Mouse (Mus musculus) embryonic stem cell, embryonic (primary cell): Measurements from ENCODE around the gene Krt27.

ENCODE experiments used
- CTCF ChIA-PET, 4 experiments: fragments of 300-600 bp in 2 of 4; fragments of 350-600 bp in 2 of 4; sonication (Branson Sonifier 250); formaldehyde crosslinking; loops; one replicate each; lab custom pipeline; 2022; ENCODE audit warnings: inconsistent platforms in 2 of 4; lab: Charles Lee
- POLR2A ChIA-PET, 4 experiments: fragments of 300-600 bp in 2 of 4; fragments of 350-600 bp in 2 of 4; sonication (Branson Sonifier 250); formaldehyde crosslinking; loops; one replicate each; lab custom pipeline; 2022; ENCODE audit warnings: antibody characterized with exemption in 4 of 4, inconsistent platforms in 1 of 4; lab: Charles Lee

Gene Krt27

DNA sequence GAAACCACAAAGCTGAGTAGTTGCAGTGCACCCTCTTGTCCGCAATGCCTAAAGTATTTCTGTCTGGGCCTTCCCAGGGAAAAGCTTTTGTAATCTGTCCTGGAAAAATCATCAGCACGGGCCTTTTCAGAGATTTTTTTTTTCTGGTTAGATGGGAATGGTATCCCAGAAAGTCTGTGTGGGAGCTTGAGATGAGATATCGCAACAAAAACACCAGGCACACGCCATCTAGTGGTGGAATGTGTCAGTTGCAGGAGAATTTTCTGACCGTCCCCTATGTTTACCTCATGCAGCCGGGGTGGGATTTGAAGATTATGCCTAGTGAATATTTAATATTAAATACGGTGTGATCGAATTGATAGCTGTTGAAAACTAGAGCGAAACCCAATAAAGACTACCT lies 13.5 kb upstream of the Krt27 start:
- ChIA-PET CTCF (interaction anchor here in 3 of 4 experiments (0.5 to 1.6 kb wide), 22 partner anchors 11 to 658 kb away, joined by 3 to 10 read pairs (median 4); partner anchors contain the start of genes Krt28 (in 2 of the 3) and Krt10 (in 1 of the 3)), POLR2A (interaction anchor here in 1 of 4 experiments (1.1 kb wide), 1 partner anchor 11 kb away, joined by 3 read pairs; no protein-coding TSS in a partner anchor)

DNA sequence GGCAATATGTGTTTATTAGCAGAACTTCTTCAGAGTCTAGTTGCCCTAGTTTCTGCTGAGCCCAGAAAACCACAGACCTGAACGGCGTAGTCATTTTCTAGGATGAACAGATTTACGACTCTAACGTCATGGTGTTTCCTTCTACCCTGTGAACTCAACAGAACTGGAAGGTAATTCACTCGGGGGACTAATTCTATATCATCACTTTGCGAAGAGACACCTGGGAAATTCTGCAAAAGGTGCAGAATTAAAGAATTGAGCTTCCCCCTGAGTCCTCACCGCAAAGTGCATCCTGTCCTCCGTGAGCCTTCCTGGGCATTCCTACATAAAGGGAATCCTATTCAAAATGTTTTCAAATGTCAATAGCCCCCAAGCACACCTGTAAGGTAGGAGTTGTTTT lies 10.5 kb upstream of the Krt27 start:
- CTCF ChIA-PET = interaction anchor here in 1 of 4 experiments (0.5 kb wide), 1 partner anchor 37 kb away, joined by 4 read pairs; no protein-coding TSS in a partner anchor
- POLR2A ChIA-PET = no interaction called here

DNA sequence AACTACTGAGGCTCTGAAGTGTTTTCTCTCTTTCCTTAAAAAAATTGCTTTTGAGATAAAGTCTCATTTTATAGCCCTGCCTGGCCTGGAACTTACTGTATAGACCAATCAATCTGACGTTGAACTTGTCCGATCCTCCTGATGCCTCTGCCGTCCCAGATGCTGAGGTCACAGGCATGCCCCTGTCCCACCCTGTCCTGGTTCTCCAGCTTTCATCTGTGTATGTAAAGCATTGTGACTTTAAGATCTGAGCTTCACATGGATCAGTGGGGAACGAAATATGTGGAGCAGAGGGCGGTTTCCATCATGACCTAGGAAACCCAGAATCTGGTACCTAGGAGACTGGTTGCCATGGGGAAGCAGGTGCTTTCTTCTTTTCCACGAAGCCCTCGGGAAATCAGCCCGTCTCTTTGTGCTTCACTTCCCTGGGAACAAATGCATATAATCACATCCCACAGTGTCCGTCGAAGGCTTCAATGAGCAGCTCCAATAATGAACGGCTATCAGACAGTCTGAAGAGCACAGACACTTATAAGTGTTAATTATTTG lies 11.5 kb downstream of the Krt27 start:
- POLR2A ChIA-PET = no interaction called here
- CTCF ChIA-PET = no interaction called here

DNA sequence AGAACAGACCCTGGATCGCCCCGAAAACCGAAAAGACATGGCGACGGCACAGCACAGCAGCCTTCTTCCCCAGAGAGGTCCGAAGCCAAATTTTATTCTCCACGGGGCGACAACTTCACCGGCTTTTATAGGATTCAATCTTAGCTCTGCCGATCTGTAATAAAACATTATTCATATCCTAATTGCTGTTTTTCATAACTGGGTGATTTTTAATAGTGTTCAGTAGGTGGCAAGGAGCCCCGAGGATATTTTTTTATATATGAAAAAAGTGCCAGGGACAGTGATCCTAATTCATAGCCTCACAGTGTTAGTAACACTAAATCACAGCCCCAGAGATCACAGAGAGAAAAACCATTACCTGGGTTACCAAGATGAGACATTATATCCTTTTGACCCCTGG lies 13.0 kb downstream of the Krt27 start, which contains the start of gene Krt26:
Gene Krt26, minus strand, starts transcription at position 101 of the 400 bp plus-strand sequence.
- POLR2A ChIA-PET = interaction anchor here in 2 of 4 experiments (0.6 to 1.2 kb wide), 3 partner anchors 19 to 82 kb away, joined by 3 to 6 read pairs (median 4); no protein-coding TSS in a partner anchor
- CTCF ChIA-PET = interaction anchor here in 3 of 4 experiments (0.6 to 0.7 kb wide), 3 partner anchors 27 to 944 kb away, joined by 4 to 6 read pairs (median 6); no protein-coding TSS in a partner anchor

DNA sequence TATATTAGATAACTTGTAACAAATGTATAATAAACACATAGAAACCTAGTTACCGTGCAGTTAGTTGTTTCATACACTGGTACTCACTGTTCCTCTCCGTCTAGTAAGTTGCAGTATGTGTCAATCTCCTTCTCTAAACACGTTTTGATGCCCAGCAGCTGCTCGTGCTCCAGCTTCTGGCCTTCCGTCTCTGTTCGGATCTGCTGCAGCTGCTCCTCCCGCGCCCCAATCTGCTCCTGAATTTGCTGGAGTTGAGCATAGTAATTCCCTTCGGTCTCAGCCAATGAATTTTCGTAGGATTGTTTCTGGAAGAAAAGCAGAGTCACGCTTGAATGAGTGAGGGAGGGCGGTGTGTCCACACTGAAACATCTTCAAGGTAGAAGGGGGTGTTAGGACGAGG lies 17.5 kb downstream of the Krt27 start:
- ChIA-PET POLR2A (no interaction called here), CTCF (no interaction called here)

DNA sequence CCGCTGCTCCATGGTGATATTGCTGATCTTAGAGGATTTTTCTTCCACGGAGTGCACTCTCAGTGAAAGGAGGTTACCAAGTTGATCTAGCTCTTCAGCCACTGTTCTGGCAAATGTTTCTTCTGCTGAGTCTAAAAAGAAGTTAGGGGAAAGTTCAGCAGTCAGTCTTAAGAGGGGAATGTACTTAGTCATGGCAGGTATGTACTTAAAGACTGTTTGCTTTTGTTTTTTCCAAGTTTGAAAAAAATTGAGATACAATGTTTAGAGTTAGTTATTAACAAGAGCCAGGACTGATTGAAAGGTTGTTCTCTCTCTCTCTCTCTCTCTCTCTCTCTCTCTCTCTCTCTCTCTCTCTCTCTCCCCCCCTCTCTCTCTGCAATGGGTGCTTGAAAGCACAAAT lies 21.2 kb downstream of the Krt27 start:
- ChIA-PET CTCF (no interaction called here), POLR2A (no interaction called here)

DNA sequence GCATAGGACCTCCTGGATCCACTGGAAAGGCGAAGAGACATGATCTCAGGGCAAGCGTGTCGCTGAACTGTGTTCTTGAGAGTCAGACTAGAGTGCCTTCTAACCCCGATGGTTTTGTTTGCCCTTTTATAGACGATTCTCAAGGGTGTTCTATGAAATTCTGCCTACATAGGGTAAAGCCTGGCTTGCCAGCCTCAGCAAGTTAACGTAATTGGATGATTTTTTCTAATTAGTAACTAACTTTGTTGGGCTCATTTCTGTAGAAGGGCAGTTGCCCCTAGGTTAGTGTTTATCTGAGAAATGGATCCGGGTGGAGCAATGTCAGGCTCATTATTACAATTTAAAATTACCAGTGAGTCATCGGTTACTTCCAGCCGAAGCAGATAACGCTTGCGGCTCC lies 28.1 kb downstream of the Krt27 start, which contains the start of gene Krt25:
Gene Krt25, minus strand, starts transcription at position 101 of the 400 bp plus-strand sequence.
- ChIA-PET POLR2A (no interaction called here), CTCF (interaction anchor here in 1 of 4 experiments (1.3 kb wide), 1 partner anchor 12 kb away, joined by 3 read pairs; no protein-coding TSS in a partner anchor)

DNA sequence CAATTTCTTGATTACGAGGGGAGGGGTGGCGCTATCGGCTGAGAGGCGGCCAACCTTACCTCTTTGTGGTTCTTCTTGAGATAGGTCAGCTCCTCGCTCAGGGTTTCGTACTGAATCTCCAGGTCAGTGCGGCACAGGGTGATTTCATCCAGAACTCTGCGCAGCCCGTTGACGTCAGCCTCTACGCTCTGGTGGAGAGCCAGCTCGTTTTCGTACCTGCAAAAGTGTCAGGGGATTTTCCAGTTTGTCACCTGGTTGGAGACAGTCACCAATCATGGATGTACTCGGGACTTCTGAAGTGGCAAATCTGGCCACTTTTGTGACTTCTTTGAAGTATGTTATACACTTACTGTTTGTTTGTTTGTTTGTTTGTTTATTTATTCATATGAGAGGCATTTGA lies 29.8 kb downstream of the Krt27 start:
- POLR2A ChIA-PET = no interaction called here

DNA sequence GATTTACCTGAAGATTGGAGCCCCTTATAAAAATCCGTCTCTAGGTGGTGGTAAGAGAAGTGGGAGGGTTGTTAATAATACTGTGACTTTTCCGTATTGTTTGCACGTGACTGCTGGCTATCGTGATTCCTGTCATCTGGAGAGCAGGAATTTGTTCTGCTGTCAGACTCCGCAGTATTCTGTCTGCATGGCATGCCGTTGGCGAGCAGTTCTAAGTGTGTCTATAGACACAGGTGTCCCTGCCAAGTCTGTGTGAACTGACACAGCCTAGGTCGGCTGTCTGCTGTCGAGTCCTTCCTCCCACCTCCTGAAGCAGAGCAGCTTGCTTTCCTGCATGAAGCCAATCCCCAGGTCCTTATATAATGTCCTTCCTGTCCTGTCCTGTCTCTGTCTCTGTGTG lies 31.8 kb downstream of the Krt27 start:
- CTCF ChIA-PET = interaction anchor here in 2 of 4 experiments (0.8 to 1.9 kb wide), 3 partner anchors 11 to 51 kb away, joined by 3 to 7 read pairs (median 4); no protein-coding TSS in a partner anchor
- POLR2A ChIA-PET = no interaction called here

More for the DNA sequence above, 29.8 kb downstream of the Krt27 start:
- CTCF ChIA-PET = no interaction called here

DNA sequence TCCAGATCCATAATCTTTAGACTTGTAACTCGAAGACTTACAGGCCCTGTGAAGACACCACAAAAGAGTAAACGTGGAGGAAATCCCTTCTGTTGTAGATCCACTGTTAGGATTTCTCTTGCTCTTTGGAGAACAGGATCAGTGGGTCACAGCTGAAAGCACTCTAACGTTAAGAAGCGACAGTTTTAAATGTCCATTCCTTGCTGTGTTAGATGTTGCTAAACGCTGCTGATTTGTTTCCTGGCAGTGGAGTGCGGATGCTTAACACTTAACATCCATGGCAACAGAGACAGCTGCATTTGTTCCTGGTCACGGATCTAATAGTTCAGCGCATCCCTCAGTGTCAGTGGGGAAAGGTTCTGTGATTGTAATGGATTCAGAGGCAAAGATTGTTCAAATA lies 34.4 kb downstream of the Krt27 start:
- CTCF ChIA-PET = no interaction called here
- POLR2A ChIA-PET = no interaction called here

DNA sequence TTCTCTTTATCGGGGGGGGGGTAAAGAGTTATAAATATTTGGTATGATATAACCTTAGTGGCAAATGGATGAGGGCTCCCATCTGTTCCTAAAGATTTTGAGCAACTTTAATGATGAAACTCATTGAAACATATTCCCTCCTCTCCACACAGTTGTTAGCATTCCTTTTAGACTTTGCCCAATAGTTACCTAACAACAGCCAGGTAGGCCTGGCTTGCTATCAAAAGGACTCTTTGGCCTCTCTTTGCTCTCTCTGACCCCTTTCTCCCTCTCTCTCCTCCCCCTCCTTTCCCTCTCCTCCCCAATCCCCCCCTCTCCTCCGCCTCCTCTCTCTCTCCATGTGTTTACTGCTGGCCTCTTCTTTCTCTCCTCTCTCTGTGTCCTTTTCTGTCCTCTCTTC lies 36.3 kb downstream of the Krt27 start:
- ChIA-PET POLR2A (interaction anchor here in 1 of 4 experiments (0.5 kb wide), 1 partner anchor 69 kb away, joined by 3 read pairs; no protein-coding TSS in a partner anchor), CTCF (no interaction called here)

DNA sequence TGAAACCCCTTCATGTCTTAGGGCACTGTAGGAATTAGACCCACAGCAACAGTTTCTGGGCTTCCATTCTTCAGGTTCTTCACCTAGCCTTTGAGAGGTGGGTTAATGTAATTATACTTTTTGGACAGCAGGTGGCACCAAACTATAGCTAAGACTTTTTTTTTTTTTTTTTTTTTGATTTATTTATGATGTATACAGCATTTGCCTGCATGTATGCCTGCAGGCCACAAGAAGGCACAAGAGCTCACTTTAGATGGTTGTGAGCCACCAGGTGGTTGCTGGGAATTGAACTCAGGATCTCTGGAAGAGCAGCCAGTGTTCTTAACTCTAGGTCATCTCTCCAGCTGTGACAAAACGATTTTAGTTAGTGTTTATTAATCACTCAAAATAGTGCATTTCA lies 40.0 kb downstream of the Krt27 start:
- CTCF ChIA-PET = interaction anchor here (0.5 to 1.9 kb wide), 48 partner anchors 12 to 1343 kb away, joined by 3 to 9 read pairs (median 3); partner anchors contain the start of genes Krt24 (in 1 of the 4), Krt25 (in 1 of the 4) and Top2a (in 1 of the 4)
- POLR2A ChIA-PET = interaction anchor here in 1 of 4 experiments (0.6 to 0.7 kb wide), 3 partner anchors 18 to 951 kb away, joined by 3 to 8 read pairs (median 3); no protein-coding TSS in a partner anchor

DNA sequence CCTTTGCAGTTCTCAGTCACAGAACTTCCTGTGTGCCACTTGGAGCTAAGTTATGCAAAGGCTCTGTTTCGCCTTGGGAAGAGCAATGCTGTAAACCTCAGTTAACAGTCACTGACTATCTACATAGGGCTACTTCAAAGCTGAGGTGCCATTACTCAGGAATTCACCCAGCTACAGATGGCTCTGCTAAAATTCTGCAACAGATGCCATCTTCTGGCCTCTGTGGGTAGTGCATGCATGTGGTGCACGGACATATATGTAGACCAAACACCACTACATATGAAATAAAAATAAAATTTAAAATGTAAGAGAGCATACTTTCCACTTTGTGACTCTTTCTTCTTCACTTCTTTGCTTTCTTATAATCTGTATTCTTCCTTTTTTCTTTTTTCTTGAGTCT lies 43.3 kb downstream of the Krt27 start:
- CTCF ChIA-PET = interaction anchor here (0.5 to 1.8 kb wide), 22 partner anchors 10 to 141 kb away, joined by 3 to 10 read pairs (median 4); no protein-coding TSS in a partner anchor
- POLR2A ChIA-PET = interaction anchor here in 2 of 4 experiments (0.7 kb wide), 2 partner anchors 66 to 351 kb away, joined by 3 read pairs; partner anchors contain the start of gene Gm11563 (in 1 of the 2)
